Mouse (Mus musculus) erythroblast, embryonic 14.5 days (primary cell): ENCODE measurements around the gene Fbxl13.

Experiments
- GATA1 ChIP-seq: IDR thresholded peaks from 2 replicates; pipeline ENCODE4 v1.6.1; 2012; ENCODE audit warnings: low read length, inconsistent platforms, mixed read lengths
- TAL1 ChIP-seq: IDR thresholded peaks from 3 replicates; pipeline ENCODE4 v1.6.1; 2012; ENCODE audit warnings: low read length, inconsistent platforms, mixed read lengths

- TF ChIP-seq GATA1: no peak
- no peak for TF ChIP-seq TAL1
These were observed 49.5 kb upstream of the Fbxl13 start for GRCm38 (mm10) chr5:21694854-21695490.
